Mouse (Mus musculus) thymus, postnatal 0 days (tissue): ENCODE measurements around the gene Gm11639. TPM values are rescaled to one million over a fixed set of nuclear protein-coding genes. Genes with fewer than 3 reads are reported as not detected.
"Not testable (repeated sequence)": the region's sequence is repeated elsewhere in the genome, so short reads cannot be mapped to it uniquely, and the experiment has no call there.

ENCODE experiments used
- DNase-seq: peaks from one replicate; pipeline ENCODE4 v3.0.0-alpha.2; 2015; ENCODE audit warnings: low spot score
- polyA plus RNA-seq: library from polyadenylated mRNA; unstranded; fragments of >200 nt; fragmentation: Nextera tagmentation; extraction: Ambion mirVana; gene quantifications from 2 replicates; pipeline ENCODE4 v1.2.1, GENCODE M21; 2015

Gene Gm11639
- polyA plus RNA-seq, 1 experiment from 2014 or later, result 0.03 TPM

DNA sequence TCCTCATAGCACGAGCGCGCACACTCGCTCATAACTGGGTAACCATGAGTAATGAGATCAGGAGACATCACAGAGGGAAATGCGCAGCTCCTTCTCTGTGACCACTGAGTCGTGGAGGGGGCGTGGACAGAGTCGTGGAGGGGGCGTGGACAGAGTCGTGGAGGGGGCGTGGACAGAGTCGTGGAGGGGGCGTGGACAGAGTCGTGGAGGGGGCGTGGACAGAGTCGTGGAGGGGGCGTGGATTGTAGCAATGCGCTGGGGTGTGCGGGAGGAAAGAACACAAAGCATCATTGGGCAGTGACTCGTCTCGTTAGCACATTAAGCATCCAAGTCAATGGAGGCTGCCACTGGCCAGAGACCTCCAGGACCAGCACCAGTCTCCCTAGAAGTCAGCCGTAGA is 426.9 kb downstream of the Gm11639 start:
- not testable (repeated sequence) for DNase-seq

DNA sequence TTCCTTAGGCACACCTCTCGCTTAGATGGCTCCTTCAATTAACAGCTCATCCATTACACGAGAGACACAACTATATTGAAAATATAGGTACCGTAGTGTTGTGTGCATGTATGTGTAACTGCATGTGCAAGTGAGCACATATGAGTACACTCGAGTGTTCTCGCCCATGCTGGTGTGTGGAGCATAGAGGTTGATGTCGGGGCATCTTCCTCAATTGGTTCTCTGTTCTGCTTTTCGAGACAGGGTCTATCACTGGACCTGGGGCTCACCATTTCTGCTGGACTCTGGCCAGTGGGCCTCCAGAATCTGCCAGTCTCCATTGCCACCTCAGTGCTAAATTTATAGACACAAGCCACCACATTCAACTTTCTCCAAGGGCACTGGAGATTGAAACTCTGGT is 432.3 kb downstream of the Gm11639 start:
- no peak for DNase-seq

DNA sequence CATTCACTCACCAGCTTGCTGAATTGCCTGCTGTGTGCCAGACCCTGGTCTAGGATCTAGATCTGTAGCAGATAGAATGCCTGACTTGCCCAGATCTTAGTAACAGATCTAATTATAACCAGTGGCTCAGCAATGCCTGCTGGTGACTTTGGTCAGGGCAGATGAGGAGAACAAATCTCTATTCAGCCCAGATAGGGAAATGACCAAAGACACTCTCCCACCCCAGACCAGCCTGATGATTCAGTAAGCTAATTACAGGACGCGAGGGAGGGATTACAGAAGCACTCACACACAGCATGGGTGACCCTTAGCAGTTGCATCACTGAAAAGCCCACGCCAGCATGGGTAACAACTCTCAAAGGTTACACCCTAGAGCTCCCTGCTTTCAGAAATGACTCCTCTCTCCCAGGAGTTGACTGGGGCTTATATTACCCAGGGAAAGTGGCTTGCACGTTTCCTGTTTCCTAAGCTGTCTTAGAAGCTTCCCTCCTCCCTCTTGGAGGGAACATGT is 435.1 kb downstream of the Gm11639 start:
- no peak for DNase-seq

DNA sequence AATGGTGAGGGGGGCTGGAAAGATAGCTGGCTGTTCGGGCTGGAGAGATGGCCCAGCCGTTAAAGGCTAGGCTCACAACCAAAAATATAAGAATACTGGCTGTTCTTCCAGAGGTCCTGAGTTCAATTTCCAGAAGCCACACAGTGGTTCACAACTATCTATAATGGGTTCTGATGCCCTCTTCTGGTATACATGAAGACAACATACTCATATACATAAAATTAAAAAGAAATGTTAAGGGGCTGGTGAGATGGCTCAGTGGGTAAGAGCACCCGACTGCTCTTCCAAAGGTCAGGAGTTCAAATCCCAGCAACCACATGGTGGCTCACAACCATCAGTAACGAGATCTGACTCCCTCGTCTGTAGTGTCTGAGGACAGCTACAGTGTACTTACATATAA is 436.3 kb downstream of the Gm11639 start:
- not testable (repeated sequence) for DNase-seq

DNA sequence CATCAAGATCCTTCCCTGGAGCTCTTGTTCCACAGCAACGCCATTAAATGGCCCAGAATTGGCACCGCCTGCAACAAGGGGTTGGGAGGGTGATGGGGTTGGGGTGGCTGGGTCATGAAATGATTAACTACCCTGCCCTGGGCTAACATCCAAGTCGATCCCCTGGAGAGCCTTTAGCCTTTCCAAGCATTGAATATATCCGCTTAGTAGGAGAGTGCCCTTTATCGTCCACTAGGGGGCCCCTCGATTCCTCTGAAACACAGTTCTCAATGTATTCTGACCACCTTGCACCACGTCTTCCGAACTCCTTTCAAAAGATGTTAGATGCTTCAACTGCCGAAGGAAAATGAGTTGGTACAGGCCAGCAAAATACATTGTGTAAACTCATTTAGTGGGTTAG is 438.5 kb downstream of the Gm11639 start:
- DNase-seq, result peak; percentile 69

DNA sequence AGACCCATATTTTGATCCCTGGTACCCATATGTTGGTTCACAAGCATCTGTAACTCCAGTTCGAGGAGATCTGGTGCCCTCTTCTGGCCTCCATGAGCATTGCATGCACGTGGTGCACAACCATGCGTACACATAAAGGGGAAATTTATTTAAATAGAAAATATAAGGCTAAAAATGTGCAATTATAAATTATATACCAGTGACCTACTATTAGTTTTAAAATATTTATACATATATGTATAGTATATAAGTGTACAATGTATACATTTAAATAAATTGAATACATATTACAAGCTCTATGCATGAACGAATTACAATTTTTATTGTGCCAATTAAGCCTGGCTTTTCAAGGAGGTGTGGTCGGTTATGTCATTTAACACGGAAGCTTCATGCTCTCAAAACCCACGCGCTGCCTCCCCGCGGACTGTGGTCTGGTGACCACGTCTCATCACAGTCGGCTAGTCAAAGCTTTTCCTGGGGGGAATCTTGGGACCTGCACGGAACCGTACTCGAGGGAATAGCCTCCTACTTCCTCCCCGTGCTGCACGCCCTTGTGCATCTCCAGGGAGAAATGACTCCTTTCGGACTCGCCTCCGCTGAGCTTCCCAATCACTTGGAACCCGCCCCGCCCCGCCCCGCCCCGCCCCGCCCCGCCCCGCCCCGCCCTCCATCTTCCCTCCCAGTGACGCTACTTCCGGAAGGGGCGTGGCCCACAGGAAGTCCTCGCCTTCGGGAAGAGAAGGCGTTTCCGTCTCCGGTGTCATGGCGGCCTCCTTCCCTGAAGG is 440.4 kb downstream of the Gm11639 start, which contains the start of gene Mettl2:
Gene Mettl2, plus strand, starts transcription at position 691 of the 785 bp plus-strand sequence.
- peak; percentile 88 for DNase-seq

DNA sequence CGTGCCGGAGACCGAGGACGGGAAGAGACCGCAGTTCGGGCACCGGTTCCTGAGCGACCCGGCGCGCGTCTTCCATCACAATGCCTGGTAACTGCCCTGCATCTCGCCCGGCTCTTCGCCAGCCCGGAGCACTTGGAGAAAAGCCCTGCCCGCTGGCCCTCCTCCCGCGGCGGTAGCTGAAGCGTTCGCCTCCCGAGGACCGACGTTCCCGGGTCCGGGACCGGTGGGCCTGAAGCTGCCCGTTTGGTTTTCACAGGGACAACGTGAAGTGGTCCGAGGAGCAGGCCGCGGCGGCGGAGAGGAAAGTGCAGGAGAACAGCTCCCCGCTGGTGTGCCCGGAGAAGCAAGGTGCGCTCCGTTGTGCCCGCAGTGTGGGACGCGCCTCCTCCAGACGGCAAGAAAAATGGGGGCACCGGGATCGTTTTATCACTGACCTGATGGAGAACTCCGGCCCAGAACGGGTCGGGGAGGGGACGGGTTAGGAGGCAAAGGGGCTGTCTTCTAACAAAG is 441.1 kb downstream of the Gm11639 start:
- DNase-seq, result no peak

DNA sequence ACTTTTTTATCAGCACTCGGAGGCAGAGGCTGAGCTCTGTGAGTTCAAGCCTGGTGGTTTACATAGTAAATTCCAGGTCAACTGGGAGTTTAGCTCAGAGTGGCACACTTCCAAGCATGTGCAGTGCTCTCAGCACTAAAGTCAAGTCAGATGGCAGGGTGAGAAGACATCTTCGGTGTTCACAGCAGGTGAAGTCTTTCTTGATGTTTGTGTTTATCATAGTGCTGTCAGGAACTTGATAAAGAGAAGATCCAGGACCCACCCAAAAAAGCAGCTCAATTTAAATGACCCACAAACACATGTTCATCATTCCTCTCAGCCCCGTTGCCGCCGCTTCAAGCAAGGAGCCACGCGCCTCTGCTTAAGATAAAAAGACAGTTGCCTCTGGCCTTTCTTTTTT is 450.2 kb downstream of the Gm11639 start:
- no peak for DNase-seq

DNA sequence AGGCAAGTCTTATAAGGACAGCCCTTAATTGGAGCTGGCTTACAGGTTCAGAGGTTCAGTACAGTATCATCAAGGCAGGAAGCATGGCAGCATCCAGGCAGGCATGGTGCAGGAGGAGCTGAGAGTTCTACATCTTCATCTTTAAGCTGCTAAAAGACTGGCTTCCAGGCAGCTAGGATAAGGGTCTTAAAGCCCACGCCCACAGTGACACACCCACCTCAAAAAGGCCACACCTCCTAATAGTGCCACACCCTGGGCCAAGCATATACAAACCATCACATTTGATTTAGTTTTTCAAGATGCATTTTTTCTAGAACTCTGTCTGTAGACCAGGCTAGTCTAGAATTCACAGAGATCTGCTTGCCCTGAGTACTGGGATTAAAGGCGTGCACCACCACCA is 451.7 kb downstream of the Gm11639 start:
- not testable (repeated sequence) for DNase-seq

DNA sequence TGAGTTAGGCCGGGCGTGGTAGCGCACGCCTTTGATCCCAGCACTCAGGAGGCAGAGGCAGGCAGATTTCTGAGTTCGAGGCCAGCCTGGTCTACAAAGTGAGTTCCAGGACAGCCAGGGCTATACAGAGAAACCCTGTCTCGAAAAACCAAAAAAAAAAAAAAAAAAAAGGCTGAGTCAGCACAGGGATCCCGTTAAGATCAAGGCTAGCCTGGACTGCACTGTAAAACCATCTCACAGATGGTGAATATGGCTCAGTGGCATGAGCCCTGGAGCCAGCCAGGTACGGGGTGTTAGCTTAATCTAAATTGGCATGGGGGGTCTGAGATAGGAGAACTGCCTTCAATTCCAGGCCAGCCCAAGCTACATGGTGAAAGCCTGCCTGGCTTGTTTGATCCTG is 455.0 kb downstream of the Gm11639 start:
- DNase-seq, result not testable (repeated sequence)

DNA sequence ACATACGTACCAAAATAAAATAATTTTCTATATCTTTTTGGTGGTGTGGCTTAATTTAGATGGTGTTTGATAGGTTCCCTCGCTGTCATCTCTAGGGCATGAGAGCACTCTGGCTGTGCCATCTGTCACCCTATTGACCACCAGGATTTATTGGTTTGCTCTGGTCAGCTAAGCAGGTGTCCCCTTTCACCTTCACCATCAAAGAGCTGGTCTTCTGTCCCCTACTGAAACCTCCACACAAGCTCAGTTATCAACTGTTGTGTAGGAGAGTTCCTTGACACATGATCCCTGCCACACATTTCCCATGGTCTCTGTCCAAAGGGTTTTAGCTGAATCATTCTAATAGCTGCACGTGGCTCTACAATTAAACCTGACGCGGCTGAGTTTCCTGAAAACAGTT is 455.6 kb downstream of the Gm11639 start:
- DNase-seq, result no peak

- DNase-seq, result no peak
These were observed 458.1 kb downstream of the Gm11639 start for GRCm38 (mm10) chr11:105143564-105143963.

DNA sequence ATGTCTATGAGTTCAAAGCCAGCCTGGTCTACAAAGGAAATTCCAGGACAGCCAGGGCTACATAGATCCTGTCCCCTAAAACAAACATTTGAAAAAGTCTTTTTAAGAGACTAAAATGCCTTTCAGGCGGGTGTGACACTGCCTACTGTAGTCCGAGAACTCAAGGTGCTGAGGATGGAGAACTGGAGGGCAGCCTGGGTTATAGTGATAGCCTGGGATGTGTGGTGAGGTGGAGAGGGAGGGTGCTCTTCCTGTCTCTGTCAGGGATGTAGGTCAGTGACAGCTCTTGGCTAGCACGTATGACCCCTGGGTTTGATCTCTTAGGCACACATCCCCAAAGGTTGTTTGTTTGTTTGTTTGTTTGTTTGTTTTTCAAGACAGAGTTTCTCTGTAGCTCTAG is 458.6 kb downstream of the Gm11639 start:
- DNase-seq, result no peak

- DNase-seq, result no peak
These were observed 459.2 kb downstream of the Gm11639 start for GRCm38 (mm10) chr11:105144508-105145210.

GRCm38 (mm10) chr11:105145211-105145610 is 459.7 kb downstream of the Gm11639 start:
- DNase-seq, result no peak

GRCm38 (mm10) chr11:105146593-105146992 is 461.1 kb downstream of the Gm11639 start, which contains the start of gene Gm10842:
Gm10842 (plus strand) TSS chr11:105146893.
- no peak for DNase-seq

GRCm38 (mm10) chr11:105149353-105149752 is 463.8 kb downstream of the Gm11639 start:
- no peak for DNase-seq

- DNase-seq, result peak; percentile 51
These were observed 464.3 kb downstream of the Gm11639 start for GRCm38 (mm10) chr11:105149766-105150165.

DNA sequence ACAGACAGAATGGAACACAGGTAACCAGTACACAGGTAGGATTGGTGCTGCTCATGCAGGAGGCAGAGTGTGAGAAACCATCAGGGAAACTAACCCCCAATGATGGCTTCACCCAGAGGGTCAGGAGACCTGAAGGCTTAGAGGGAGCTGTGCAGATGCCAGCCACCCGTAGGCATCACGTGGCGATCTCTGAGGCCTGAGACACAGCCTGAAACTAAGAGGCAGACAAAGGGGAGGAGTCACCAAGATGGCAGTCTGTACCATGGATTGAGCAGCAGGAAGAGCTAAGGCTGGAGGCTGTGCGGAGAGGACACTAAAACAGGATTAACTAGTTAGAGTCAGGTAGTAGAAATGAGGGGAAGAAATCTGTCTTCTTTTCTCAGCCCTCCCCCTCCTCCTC is 465.2 kb downstream of the Gm11639 start:
- DNase-seq, result peak; percentile 21

DNA sequence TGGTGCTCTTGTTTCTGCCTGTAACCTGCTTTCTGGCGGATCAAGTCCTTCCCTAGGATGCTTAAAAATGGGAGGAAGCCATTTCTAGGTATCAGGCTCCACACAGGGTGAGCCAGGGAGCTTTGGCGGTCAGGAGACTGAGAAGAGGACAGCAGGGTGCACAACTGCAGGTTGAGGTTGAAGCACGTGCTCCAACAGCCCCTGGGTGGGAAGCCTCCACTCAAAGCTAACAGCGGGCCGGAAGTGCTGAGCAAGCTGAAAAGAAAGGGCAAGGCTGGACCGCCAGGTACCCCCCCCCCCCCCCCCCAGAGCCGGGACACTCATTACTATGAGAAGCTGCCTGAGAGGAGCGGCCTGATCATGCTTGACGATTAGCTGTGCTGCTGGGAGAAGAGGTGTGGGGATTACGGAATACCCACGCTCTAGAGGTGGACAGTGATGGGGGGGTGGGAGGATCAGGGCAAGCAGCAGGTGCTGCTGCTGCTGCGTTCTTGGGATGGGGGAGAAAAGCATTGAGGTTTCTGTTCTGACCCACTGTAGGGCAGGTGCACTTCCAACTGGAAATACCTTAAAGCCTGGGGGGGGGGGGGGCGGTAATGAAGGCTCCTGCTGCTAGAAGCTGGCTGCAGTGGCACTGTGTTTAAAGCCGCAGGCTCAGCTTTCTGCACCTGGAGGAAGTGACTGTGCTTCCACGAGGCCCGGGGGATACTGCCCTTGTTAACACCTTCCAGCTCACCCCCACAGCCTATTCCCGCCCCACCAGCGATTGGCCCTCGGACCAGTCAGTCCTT is 465.9 kb downstream of the Gm11639 start:
- peak; percentile 73 for DNase-seq

GRCm38 (mm10) chr11:105152017-105152300 is 466.5 kb downstream of the Gm11639 start:
- no peak for DNase-seq
